ENCODE assay signal across 23 mouse cellular contexts in the genomic region with DNA sequence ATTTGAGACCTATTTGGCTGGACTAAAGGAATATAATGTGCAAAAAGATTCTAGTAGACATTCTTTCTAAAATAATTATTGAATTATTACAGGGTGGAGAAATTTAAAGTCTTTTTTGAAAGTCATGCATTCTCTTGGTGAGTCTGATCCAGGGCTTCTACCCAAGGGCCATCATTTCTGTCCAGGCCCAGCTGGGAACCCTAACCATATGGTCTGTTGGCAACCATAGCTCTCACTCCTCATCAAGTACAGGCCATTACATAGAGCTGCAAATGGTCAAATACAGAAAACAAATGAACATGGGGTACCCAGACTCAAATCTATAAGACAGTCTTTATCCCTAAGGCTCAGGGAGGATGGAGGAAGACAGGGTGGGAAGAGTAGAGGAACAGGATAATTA.
DNase-seq lines count a peak whose midpoint lies in the region; ATAC-seq and TF ChIP-seq lines count a peak whose summit lies in the region.
"Had no signal": no experiment of that assay in that cellular context is flagged by ENCODE, and none has a peak within 500 bp of the region (broad histone marks: within the 10 kb centered on the region; RNA-seq: fewer than 3 reads in every experiment).

No protein-coding gene starts in this region.

- ATAC-seq in midbrain, postnatal 0 days (ENCODE audit: low FRiP score): no peak
- ATAC-seq: forebrain, embryonic 15.5 days; liver, embryonic 12.5 days; liver, postnatal 0 days; midbrain, embryonic 13.5 days had no signal

- no peak for TF ChIP-seq POLR2A in cerebellum, adult 2 months (IDR thresholded peaks at IDR 0.05; ENCODE audit: borderline replicate concordance, insufficient read depth, low read length)

- no peak overlapping the region for H3K4me2 ChIP-seq in midbrain, postnatal 0 days (ENCODE audit: low read depth, low read length, poor library complexity, severe bottlenecking)
- H3K4me2 ChIP-seq: embryonic facial prominence, embryonic 12.5 days; forebrain, embryonic 15.5 days; heart, embryonic 12.5 days; hindbrain, embryonic 14.5 days; liver, embryonic 12.5 days; midbrain, embryonic 13.5 days had no signal

- H3K9ac ChIP-seq in midbrain, postnatal 0 days (replicated peaks; ENCODE audit: low read length, poor library complexity, severe bottlenecking): no peak overlapping the region
- H3K9ac ChIP-seq: embryonic facial prominence, embryonic 12.5 days; forebrain, embryonic 15.5 days; heart, embryonic 12.5 days; hindbrain, embryonic 14.5 days; liver, embryonic 12.5 days; liver, postnatal 0 days; midbrain, embryonic 13.5 days had no signal

- DNase-seq in midbrain, postnatal 0 days (ENCODE audit: low spot score): peak; percentile 17
- no peak for DNase-seq in midbrain, embryonic 10.5 days (ENCODE audit: low spot score)
- DNase-seq in cerebellum, adult 2 months: peak; percentile 66 to 87
- DNase-seq in cerebellum, postnatal 14 days: peak; percentile 57 to 80
- DNase-seq in heart, adult 11 months: no peak
- no peak for DNase-seq in thymus, postnatal 10 days (ENCODE audit: low spot score in 2 of 2)
- DNase-seq: adrenal gland, postnatal 36 days; B cell, adult 2 months; embryo, embryonic 11 days; gastrocnemius, postnatal 25 days; heart, adult 2 months; heart, postnatal 4 days; kidney, adult 18-20 months; liver, postnatal 0 days; lung, postnatal 36 days; thymus, adult 2 months; thymus, postnatal 4 days had no signal

- no peak overlapping the region for H3K27ac ChIP-seq in midbrain, postnatal 0 days (ENCODE audit: low read depth, low read length)
- no peak overlapping the region for H3K27ac ChIP-seq in midbrain, embryonic 10.5 days (replicated peaks)
- no peak overlapping the region for H3K27ac ChIP-seq in cerebellum, adult 2 months (ENCODE audit: insufficient read depth, low read length)
- H3K27ac ChIP-seq: embryonic facial prominence, embryonic 12.5 days; forebrain, embryonic 15.5 days; heart, adult 2 months; hindbrain, embryonic 14.5 days; liver, embryonic 12.5 days; midbrain, embryonic 13.5 days had no signal

- no peaks in the 10 kb centered on the region for H3K9me3 ChIP-seq in midbrain, postnatal 0 days (ENCODE audit: low read length)
- no peaks in the 10 kb centered on the region for H3K9me3 ChIP-seq in midbrain, embryonic 10.5 days (replicated peaks)
- H3K9me3 ChIP-seq: embryonic facial prominence, embryonic 12.5 days; forebrain, embryonic 15.5 days; heart, embryonic 12.5 days; liver, embryonic 12.5 days; midbrain, embryonic 13.5 days had no signal

- H3K4me3 ChIP-seq in midbrain, postnatal 0 days (ENCODE audit: low read depth, low read length): no peak overlapping the region
- H3K4me3 ChIP-seq in midbrain, embryonic 10.5 days: no peak overlapping the region
- no peak overlapping the region for H3K4me3 ChIP-seq in cerebellum, adult 2 months (replicated peaks; ENCODE audit: insufficient read depth, low read depth, low read length)
- H3K4me3 ChIP-seq: embryonic facial prominence, embryonic 12.5 days; forebrain, embryonic 15.5 days; heart, adult 2 months; heart, embryonic 12.5 days; liver, embryonic 12.5 days; midbrain, embryonic 13.5 days had no signal

- H3K4me1 ChIP-seq in midbrain, postnatal 0 days (ENCODE audit: insufficient read depth, low read length): no peaks in the 10 kb centered on the region
- H3K4me1 ChIP-seq in midbrain, embryonic 10.5 days: peaks cover 12% of the 10 kb centered on the region
- H3K4me1 ChIP-seq in cerebellum, adult 2 months (ENCODE audit: control insufficient read depth, insufficient read depth, low read length): peaks cover 6% of the 10 kb centered on the region
- H3K4me1 ChIP-seq: embryonic facial prominence, embryonic 12.5 days; liver, embryonic 12.5 days had no signal

- H3K36me3 ChIP-seq in midbrain, postnatal 0 days (ENCODE audit: insufficient read depth, low read length): no peaks in the 10 kb centered on the region
- H3K36me3 ChIP-seq in midbrain, embryonic 10.5 days: no peaks in the 10 kb centered on the region
- H3K36me3 ChIP-seq: embryonic facial prominence, embryonic 12.5 days; forebrain, embryonic 15.5 days; heart, embryonic 12.5 days; liver, embryonic 12.5 days; midbrain, embryonic 13.5 days had no signal

- H3K27me3 ChIP-seq in midbrain, postnatal 0 days (ENCODE audit: insufficient read depth, low read length): no peaks in the 10 kb centered on the region
- no peaks in the 10 kb centered on the region for H3K27me3 ChIP-seq in midbrain, embryonic 10.5 days (ENCODE audit: low read depth, poor library complexity, severe bottlenecking)
- H3K27me3 ChIP-seq in cerebellum, adult 2 months (ENCODE audit: control insufficient read depth, insufficient read depth, low read length): no peaks in the 10 kb centered on the region
- H3K27me3 ChIP-seq: embryonic facial prominence, embryonic 12.5 days; forebrain, embryonic 15.5 days; heart, embryonic 12.5 days; liver, embryonic 12.5 days; midbrain, embryonic 13.5 days had no signal

- TF ChIP-seq CTCF in midbrain, postnatal 0 days (IDR thresholded peaks at IDR 0.05): no peak
- no peak for TF ChIP-seq CTCF in cerebellum, adult 2 months (IDR thresholded peaks at IDR 0.05; ENCODE audit: borderline replicate concordance, insufficient read depth, low read depth, low read length)

Comparison
In these comparisons a context has a peak if more than half of its experiments do, and no peak if none do; other contexts are left out.
1. DNase-seq: peak in midbrain, postnatal 0 days (single experiment), cerebellum, adult 2 months (2 of 2) and cerebellum, postnatal 14 days (2 of 2); none in midbrain, embryonic 10.5 days (single experiment), heart, adult 11 months (single experiment) and thymus, postnatal 10 days (0 of 2).